Mouse (Mus musculus) urinary bladder, adult 18-20 months (tissue): ENCODE measurements around the gene Abhd5.
A peak's percentile ranks its signal among the peaks of the same experiment; 100 is the strongest.
"Not testable (repeated sequence)": the region's sequence is repeated elsewhere in the genome, so short reads cannot be mapped to it uniquely, and the experiment has no call there.

Experiments used
- DNase-seq, 2 experiments: peaks; one replicate each; pipeline ENCODE4 v3.0.0; 2022; ENCODE audit warnings: low spot score in 2 of 2, mixed read lengths in 2 of 2

Abhd5 gene

DNA sequence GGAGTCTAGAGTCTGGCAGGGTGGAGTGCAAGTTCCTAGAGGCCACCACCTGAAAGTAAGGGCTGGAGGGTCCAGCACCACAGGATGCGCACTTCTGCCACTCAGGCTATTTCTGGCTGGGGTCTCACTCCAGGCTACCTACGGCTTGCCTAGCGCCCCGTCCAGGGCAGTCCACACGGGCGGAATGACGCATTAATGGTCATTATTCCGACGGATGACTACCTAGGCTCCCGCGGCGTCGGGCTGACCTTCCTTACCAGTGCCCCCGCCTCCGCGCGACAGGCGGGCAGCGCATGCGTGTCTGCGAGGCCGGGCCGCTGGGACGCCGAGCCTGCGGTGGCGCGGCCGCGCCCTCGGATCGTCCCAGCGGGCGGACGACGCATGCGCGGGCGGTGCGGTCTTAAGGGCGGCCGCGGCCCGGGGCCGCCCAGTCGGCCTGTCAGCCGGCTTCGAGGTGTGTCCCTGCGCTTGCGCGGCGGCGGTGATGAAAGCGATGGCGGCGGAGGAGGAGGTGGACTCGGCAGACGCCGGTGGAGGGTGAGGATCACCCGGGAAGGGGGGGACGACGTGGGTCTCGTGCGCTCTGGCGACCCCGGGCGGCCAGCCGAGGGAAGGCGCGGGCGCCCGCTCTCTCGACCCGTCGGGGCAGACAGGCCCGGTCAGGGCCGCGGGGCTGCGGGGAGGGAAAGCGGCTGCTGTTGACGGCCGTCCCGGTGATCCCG, at the start of gene Abhd5:
Gene Abhd5 (plus strand): TSS at position 306 of the 722 bp plus-strand sequence.
- DNase-seq, result peak; percentile 91 to 94

DNA sequence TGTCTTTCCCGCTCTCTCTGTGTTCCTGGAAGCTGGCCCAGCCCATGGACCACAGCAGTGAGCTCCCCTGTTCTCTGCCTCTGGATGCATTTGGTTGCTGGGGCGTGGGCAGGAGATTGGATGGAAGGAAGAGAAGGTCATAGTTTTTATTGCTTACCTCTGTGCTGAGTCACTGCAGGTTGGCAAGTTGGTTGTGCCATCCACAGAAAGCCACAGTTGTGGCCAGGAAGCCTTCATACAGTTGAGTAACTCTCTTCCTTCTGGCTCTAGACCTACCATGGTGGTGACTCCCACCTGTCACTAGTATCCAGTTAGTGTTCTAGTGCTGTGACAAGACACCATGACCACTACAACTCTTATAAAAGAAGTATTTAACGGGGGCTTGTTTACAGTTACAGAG, 46.1 kb upstream of the Abhd5 start:
- DNase-seq, result no peak

DNA sequence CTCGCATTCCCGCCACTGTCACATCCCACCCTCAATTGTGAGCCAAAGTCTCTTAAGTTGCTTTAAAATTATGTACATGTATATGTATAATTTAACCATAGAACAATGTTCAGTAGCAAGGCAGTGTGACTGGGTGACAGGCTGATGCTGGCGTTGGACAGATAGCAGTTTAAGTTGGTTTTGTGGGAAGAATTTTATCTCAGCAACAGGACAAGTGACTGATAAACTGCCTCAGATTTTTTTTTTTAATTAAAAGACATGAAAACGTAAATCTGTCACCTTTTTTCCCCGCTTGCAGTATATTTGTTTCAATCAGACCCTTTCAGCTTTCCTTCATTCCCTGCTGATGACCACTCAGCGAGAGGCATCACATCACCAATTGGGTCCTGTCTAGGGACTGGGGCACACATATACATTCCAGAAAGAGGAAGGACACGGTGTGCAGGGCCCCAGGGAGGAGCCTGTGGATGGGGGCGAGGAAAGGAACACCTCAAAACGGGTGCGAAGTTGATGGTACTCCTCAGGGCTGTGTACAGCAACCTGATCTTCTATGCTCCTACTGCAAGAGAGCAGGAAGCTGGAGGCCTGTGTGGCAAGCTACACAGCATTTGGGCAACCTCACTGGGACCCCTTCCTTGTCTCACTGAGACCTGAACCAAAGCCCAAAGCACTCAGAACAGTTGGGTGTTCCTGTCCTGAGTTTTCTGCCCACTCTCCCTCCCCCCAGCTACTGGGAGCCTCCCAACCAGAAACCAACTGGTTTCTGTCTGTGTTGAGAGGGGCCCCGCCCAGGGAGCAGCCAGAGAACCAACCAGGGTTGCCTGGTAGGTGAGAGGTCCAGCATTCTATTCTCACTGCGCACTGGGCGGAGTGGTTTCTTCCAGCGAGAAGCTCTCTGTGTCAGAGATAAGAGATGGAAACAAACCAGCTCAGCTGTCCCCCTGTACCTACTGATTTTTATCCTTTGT, 42.1 kb upstream of the Abhd5 start:
- peak; percentile 57 to 76 for DNase-seq

DNA sequence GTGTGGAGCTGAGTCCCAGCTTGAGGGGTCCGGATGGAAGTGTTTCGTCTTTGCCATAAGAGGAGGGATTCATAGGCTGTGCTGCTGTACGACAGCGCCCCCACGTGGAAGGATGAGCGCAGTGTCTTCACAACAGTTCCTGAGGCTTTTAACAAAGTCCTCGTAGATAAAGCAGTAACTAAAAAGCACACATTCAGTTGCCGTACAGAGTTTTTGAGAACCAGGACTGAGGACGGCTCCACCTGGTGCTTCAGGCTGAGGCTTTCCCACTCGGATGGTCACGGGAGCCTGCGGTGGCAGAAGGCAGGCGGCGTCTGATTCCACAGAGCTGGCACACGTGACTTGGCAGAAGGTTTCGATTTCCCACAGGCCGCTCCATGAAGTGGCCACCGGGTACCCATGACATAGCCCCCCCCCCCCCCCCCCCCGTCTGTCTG, 40.8 kb upstream of the Abhd5 start:
- DNase-seq, result peak; percentile 70 to 73

DNA sequence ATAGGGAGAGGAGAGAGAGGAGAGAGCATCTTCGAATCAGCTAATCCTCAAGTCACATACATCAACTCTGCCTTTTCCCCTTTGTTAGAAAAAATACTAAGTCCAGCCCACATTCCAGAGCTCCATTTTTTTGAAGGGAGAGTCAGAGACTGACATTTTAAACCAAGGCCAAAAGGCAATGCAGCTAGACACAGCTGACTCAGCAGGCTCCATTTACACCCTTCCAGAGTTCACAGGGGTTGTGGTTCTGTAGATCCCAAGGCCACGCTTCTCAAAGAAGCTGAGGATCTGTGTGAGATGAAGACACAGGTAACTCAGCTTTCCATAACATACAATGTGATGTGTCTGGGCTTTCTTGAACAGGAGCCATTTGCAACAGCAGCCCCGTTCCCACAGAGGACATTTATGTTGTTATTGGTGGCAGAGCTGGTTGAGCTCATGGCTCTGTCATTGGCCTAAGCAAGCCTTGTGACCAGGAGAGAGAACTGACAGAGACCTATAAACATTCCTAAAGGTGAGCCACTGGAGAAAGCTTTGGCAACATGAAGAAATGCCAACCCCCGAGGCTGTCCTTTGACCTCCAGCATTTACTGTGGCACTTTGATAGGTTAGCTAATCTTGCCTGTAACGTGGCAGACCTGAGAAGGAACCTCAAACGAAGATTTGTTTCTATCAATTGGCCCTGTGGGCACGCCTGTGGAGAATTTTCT, 40.2 kb upstream of the Abhd5 start:
- DNase-seq, result no peak

DNA sequence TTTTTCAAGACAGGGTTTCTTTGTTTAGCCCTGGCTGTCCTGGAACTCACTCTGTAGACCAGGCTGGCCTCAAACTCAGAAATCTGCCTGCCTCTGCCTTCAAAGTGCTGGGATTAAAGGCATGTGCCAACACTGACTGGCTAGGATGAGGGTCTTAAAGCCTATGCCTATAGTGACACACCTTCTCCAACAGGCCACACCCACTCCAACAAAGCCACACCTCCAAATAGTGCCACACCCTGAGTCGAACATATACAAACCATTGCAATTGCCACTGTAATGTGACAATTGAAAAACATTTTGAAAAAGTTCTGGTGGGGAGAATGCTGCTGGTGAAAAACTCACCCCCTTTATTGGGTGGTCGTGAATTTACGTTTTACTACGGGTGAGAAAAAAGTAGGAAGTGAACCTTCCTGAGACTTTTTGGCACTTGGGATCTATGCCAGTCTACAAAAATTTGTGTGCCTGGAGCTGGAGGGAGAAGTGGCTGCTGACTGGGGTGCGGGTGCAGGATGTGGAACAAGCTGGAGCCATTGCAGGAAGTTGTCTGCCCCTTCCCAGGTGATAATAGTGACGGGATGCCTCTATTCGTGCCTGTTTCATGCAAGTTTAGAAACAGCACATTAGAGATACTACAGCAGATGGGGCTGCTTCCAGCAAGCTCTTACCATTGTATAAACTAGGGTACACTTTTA, 39.0 kb upstream of the Abhd5 start:
- DNase-seq, result no peak

DNA sequence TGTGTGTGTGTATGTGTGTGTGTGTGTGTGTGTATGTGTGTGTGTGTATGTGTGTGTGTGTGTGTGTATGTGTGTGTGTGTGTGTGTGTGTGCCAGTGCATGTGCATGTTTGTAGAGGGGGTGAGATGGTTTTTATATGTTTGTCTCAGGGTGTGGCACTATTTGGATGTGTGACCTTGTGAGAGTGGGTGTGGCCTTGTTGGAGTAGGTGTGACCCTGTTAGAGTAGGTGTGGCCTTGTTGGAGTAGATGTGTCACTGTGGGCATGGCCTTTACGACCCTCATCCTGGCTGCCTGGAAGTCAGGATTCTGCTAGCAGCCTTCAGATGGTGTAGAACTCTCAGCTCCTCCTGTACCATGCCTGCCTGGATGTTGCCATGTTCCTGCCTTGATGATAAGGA, 38.3 kb upstream of the Abhd5 start:
- DNase-seq, result not testable (repeated sequence)

DNA sequence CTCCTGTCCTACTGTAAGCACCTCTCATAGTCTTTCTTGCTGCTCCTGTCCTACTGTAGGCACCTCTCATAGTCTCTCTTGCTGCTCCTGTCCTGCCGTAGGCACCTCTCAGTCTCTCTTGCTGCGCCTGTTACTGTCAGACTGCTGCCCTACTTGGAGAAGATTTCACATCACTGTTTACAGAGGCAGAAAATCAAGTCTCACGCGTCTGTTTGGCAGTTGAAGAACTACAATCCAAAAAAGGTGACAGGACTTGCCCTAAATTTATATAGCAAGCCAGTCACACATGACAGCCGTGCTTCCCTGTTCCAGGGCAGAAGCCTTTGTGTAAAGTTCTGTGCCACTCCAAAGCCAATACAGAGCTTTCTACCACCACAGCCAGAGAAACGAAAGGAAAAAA, 37.0 kb upstream of the Abhd5 start:
- DNase-seq, result no peak

DNA sequence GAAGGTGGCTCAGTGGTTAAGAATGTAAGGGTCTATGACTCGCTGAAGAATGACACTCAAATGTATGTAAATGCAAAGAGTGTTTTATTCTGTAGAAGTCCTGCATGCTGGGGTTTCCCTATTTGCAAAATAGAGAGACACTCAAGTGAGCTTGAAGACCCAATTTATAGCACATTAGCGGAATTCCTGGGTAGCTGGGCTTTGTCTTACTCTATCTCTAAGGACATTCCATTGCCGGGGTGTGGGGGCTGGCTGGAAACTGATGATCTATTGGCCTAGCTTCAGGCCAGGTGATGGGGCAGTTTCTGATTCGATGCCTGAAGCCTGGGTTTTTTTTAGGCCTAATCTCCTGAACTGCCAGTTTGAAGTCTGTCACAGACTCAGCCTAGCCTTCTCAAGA, 36.5 kb upstream of the Abhd5 start:
- DNase-seq, result no peak

DNA sequence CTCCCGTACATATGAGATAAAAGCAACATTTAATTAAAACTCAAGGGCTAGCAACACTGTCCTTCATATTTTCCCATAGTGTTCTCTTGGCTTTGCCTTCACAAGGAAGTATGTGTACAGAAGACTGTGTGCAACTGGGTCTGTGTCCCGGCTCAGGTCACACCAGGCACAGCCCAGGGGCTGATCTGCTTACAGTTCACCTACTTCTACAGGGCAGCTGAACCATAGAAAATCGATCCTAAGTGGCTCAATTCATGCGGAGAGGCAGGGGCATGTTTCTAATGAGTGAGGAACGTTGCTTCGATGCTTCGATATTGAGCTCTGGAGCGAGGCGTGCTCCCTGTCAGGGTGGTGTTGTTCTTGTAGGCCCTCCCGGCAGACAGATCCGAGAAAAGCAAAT, 35.9 kb upstream of the Abhd5 start:
- no peak for DNase-seq

DNA sequence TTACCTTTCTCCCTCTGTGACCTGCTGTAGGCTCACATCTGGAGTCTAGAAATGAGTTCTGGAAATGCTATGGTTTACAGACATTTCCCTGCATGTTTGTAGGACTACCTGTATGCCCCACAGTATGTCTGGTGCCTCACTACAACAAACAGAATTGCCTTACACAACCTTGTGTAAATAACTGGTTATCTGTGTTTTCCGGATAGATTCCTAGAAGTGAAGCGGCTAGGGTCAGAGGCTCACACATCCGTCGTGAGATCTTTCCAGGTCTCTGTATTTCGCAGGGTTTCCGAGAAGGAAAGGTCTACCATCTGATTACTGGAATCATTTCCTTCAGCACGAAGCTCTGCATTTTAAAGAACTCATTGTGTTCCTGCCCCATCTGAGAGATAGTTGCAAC, 34.8 kb upstream of the Abhd5 start:
- no peak for DNase-seq

DNA sequence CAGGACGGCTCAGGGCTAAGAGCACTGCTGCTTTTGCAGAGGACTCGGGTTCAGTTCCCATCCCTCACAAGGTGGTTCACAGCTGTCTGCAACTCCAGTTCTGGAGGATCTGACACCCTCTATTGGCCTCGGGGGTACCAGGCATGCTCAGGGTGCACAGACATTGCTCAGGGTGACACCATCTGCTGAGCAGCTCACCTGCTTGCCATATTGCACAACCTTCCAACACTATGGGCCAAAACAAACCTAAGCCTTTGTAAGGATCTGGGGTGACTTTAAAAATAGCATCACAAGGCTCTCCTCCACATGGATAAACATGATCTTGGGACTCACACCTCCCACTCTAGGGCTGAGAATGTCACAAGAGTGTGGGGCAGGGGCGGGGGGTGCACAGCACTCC, 30.8 kb upstream of the Abhd5 start:
- DNase-seq, result no peak

DNA sequence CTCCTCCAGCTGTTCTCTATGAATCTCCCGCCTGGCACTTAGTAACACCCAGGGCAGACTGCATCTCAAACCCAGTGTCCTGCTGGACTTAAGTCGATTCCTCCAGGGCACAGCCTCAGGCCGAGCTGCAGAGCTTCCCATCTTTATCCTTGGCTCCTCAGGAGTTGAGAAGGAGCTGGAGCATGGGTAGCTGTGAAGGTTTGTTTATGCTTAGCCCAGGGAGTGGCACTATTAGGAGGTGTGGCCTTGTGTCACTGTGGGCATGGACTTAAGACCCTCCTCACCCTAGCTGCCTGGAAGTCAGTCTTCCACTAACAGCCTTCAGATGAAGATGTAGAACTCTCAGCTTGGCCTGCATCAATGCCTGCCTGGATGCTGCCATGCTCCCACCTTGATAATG, 29.1 kb upstream of the Abhd5 start:
- DNase-seq, result no peak

DNA sequence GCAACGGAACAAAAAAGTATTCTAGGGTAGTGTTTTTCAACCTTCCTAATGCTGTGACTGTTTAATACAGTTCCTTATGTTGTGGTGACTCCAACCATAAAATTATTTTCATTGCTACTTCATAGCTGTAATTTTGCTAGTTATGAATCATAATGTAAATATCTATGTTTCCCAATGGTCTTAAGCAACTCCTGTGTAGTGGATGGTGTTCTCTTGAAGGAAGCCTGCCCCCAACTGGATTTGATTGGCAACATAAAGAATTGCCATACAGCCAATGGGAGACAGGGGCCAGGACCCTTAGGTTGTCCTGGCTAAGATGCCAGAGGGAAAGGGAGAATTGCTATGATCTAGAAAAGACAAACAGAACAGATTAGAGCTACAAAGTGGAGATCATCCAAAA, 25.4 kb upstream of the Abhd5 start:
- DNase-seq, result no peak

DNA sequence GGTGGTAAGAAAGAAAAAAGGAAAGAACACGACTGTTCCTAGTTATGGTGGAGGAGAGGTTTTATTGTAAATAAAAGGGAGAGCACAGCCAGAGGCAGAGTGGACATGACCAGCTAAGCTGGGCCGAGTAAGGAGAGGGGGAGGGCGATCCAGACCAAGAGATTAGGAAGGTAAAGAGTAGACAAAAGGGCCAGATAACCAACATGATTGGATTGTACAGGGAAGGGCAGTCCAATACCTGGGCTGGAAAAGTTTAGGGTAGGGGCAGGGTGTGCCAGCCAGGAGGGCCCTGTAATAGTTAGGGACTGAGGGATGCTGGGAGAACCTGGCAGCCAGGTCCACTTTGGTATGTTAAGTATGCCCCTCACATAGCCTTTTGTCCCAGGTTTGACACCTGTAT, 23.2 kb upstream of the Abhd5 start:
- no peak for DNase-seq

DNA sequence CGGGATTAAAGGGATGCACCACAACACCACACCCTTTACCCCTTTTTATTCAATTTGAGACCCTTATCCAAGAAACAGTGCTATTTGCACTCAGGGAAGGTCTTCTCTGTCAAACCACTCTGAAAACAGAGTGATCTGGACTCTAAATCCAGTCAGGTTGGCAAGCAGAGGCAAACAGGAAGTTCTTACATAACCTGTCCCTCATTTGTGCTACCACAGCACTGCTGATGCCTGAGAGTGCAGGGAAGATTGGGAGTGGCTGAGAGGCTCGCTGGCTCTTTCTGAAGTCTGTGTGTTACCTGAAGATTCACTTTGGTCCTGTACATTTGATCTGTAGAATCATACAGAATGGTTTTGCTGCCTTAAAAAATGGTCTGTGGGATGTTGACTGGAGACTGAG, 14.7 kb upstream of the Abhd5 start:
- DNase-seq, result no peak

DNA sequence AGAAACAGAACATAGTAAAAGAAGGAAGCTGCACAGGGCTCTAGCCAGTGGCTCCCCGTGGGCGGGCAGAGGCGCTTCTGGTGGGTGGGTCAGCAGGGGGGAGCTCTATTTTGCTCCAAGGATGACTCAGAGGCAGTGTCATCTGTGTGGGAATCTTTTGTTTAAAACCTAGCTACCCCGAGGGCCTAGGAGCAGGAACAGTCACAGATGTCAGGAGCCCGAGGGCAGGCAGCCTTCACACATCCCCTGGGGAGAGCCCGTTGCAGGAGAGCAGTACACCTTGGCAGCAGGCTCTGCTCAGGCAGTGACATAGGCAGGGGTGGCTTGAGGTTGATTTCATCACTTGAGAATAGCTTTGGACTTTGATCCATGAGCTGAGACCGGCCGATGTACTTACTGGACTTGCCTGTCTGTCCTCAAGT, 13.9 kb upstream of the Abhd5 start:
- no peak for DNase-seq

DNA sequence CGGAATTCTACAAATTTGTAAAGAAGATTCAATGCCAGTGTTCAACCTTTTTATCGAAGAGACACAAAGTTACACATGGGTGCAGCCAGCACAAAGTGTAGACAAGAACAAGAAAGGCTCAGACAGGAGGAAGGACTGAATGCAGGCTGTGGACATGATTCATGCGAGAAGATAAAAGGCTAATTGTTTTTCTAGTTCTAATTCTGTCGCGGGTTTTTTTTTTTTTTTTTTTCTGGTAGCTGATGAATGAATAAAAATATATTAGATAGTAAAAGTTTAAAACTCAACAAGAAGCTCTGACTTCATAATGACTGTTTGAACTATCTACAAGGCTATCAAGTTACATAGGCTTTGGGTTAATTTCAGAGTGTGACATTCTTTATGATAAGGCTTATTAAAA, 11.4 kb upstream of the Abhd5 start:
- DNase-seq, result no peak

DNA sequence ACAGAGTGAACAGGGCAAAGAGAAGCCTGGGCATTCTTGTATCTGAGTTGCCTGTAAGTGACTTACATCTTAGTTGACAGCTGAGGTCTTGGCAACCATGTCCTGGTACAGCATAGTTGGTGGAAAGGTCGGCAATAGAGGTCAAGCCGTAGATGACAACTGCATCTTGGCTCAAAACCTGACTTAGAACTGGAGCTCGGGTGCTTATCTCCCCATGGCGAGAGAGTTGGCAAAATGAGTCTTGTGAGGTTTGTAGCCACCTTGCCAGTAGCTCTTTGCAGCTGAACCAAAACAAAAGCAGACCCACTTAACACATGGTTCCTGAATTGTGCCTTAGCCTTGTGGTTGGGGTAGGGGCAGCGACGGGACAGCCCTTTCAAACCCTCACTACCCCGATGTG, 8.0 kb upstream of the Abhd5 start:
- no peak for DNase-seq

DNA sequence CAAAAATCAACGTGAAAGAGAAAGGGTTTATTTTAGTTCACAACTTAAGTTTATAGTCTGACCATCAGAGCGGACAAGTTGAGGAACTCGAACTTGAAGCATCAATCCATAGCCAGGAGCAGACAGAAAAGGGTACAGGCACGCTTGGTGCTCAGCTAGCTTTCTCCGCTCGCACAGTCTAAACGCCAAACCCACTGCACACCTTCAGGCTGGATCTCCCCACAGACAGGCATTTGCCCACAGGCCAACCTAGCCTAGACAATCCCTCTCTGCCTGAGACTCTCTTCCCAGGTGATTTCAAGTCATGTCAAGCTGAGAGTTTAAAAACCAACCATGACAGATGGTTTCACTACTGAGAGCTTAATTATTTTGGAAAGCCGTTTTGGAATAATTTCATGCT, 6.8 kb upstream of the Abhd5 start:
- DNase-seq, result no peak

DNA sequence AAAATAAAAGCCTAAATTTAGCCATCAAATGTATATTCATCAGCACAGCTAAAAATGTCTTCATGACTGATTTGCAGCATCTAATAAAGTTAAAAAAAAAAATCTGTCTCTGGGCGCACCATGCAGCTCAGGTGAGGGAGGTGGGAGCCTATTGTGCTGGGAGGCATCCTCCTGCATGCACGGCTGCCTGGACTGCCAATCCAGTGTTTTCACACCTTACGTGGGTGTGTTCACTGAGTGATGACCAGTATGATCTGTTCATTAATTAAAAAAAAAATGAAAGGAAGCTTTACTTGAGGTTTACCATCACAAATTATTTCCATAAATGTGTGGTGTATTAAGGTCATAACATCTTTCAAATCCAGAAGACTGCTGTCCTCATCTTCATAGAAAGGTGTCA, 6.1 kb upstream of the Abhd5 start:
- no peak for DNase-seq

DNA sequence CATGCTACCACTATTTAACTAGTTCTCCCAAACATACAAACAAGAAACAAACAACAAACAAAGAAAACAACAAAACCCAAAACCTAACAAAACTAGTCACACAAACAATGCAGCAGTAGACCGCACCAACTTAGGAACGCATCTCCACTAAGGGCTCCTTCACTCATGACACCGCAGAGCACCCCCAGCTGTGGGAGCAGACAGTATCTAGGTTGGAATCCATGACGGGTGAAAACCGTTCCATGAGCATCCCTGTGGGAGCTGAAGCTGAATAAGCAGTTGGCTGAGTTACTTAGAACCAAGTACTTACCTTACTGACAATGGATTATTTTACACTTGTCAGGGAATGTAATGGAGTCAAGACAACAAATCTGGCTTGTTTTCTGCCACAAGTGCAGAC, 5.3 kb upstream of the Abhd5 start:
- no peak for DNase-seq
